Mouse (Mus musculus) frontal cortex, postnatal 14 days (tissue): ENCODE measurements around the gene Cpz.

Experiments
- DNase-seq, 2 experiments: peaks; one replicate each; pipeline ENCODE4 v3.0.0; 2022; ENCODE audit warnings: low spot score in 2 of 2

Cpz gene

GRCm38 (mm10) chr5:35525469-35526123 is at the start of gene Cpz:
Gene Cpz (minus strand): TSS chr5:35525698.
- DNase-seq: no peak

GRCm38 (mm10) chr5:35574653-35575599 is 49.4 kb upstream of the Cpz start, which contains the start of gene Trmt44:
Gene Trmt44 (minus strand): TSS chr5:35575070.
- DNase-seq: peak; percentile 80 to 84

GRCm38 (mm10) chr5:35571546-35571945 is 46.0 kb upstream of the Cpz start:
- DNase-seq: no peak

GRCm38 (mm10) chr5:35566632-35567031 is 41.1 kb upstream of the Cpz start:
- DNase-seq: no peak

- DNase-seq: no peak
Observed at GRCm38 (mm10) chr5:35565217-35565616, 39.7 kb upstream of the Cpz start.

- peak in 1 of 2 experiments; percentile 52 for DNase-seq
Observed at GRCm38 (mm10) chr5:35563449-35563848, 38.0 kb upstream of the Cpz start.

- no peak for DNase-seq
Observed at GRCm38 (mm10) chr5:35562616-35563015, 37.1 kb upstream of the Cpz start.

GRCm38 (mm10) chr5:35559447-35559846 is 33.9 kb upstream of the Cpz start:
- DNase-seq: no peak

- no peak for DNase-seq
Observed at GRCm38 (mm10) chr5:35557946-35558621, 32.6 kb upstream of the Cpz start.

- no peak for DNase-seq
Observed at GRCm38 (mm10) chr5:35556393-35556792, 30.9 kb upstream of the Cpz start.

- DNase-seq: no peak
Observed at GRCm38 (mm10) chr5:35552838-35553539, 27.5 kb upstream of the Cpz start.

- DNase-seq: no peak
Observed at GRCm38 (mm10) chr5:35551855-35552837, 26.6 kb upstream of the Cpz start.

- DNase-seq: no peak
Observed at GRCm38 (mm10) chr5:35546127-35546526, 20.6 kb upstream of the Cpz start.

- DNase-seq: no peak
Observed at GRCm38 (mm10) chr5:35541059-35541790, 15.7 kb upstream of the Cpz start.

GRCm38 (mm10) chr5:35540555-35540954 is 15.1 kb upstream of the Cpz start:
- no peak for DNase-seq

- DNase-seq: no peak
Observed at GRCm38 (mm10) chr5:35539576-35539975, 14.1 kb upstream of the Cpz start.

- no peak for DNase-seq
Observed at GRCm38 (mm10) chr5:35538022-35538421, 12.5 kb upstream of the Cpz start.

GRCm38 (mm10) chr5:35537474-35537873 is 12.0 kb upstream of the Cpz start:
- DNase-seq: no peak

- DNase-seq: no peak
Observed at GRCm38 (mm10) chr5:35536271-35536670, 10.8 kb upstream of the Cpz start.

- no peak for DNase-seq
Observed at GRCm38 (mm10) chr5:35531586-35531985, 6.1 kb upstream of the Cpz start.
